Mouse (Mus musculus) Patski (cell line): ENCODE data around the gene Mypn. TPM values are rescaled to one million over a fixed set of nuclear protein-coding genes. Genes with fewer than 3 reads are reported as not detected.

Experiments used
- ATAC-seq: fragments of 100-300 bp; one replicate; pipeline ENCODE4 v1.8.0; 2021
- CTCF ChIA-PET: fragments of 350-600 bp; sonication (Branson Sonifier 250); formaldehyde crosslinking; loops from one replicate; lab custom pipeline; 2022; ENCODE audit warnings: inconsistent platforms; lab: Charles Lee
- POLR2A ChIA-PET: fragments of 350-600 bp; sonication (Branson Sonifier 250); formaldehyde crosslinking; loops from one replicate; lab custom pipeline; 2022; ENCODE audit warnings: antibody characterized with exemption, inconsistent platforms; lab: Charles Lee
- DNase-seq: peaks from one replicate; pipeline ENCODE4 v3.0.0-alpha.2; 2011; ENCODE audit warnings: low read depth, low spot score
- H3K27me3 ChIP-seq: fragments of 371-371 bp; one replicate; pipeline ENCODE4 v1.5.1; 2021
- CTCF ChIP-seq: fragments of 100-300 bp; IDR thresholded peaks from one replicate; pipeline ENCODE4 v1.5.1; 2021
- in situ Hi-C: fragments of 300-500 bp; cut with MboI; formaldehyde crosslinking; loops from 3 replicates; pipeline ENCODE4 v1.11.1; 2018; ENCODE audit warnings: low pct_unique_long_range_greater_than_20kb, mixed read lengths
- polyA plus RNA-seq: library from polyadenylated mRNA; unstranded; gene quantifications from one replicate; pipeline ENCODE4 v1.2.3, GENCODE M21; 2021

Gene Mypn
- polyA plus RNA-seq, 1 experiment from 2014 or later, result not detected

DNA sequence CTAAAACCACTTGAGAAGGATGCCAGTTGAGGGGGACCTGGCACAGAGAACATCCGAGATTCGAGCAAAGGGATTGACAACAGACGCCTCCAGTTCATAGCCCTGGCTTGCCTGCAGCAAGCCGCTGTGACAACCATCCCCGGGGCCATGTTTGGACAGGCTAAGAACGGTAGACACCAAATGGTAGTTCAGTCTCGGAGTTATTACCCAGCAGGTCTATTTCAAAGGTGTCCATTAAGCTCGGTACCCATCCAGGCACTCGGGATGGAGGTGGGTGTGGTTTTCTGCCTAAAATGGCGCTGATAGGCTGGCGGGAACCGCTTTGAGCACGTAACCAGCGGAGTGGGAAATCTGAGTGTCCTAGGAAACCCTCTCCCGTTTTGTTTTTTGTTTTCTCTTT lies 87.9 kb downstream of the Mypn start:
- no peak for ATAC-seq
- POLR2A ChIA-PET, result no interaction called here

DNA sequence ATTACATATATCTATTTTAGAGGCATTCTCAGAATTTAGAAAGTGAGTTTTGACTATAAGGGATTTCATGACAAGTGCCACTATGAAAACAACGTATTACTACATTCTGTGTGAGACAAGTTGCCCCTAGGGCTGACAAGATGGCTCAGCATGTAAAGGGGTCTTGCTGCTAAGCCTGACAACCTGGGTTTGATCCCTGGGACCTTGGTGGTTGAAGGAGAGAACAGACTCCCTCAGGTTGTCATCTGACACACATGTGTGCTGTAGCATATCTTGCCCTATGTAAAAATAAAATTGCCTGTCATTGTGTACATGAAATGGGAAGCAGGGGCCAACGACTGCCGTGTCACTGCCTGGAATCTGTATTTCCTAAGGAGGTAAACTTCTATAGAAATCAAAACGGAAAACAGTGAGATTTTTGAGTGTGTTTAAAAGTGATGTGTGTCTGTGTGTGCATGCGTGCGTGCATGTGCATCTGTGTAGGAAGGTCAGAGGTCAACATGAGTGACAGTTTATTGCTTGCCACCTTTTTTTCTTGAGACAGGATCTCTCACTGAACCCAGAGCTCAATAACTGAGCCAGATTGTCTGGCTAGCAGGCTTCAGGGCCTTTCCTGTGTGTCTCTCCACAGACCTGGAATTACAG lies 89.9 kb downstream of the Mypn start:
- no peaks in the 10 kb centered on the region for H3K27me3 ChIP-seq
- CTCF ChIA-PET, result interaction anchor here (1.2 kb wide), 2 partner anchors 13 to 18 kb away, joined by 3 read pairs; no protein-coding TSS in a partner anchor
- ATAC-seq (no peak), DNase-seq (no peak)
- in situ Hi-C loops, result no loop called here
- no peak for TF ChIP-seq CTCF
- POLR2A ChIA-PET, result no interaction called here

More for the DNA sequence above, 87.9 kb downstream of the Mypn start:
- CTCF ChIA-PET, result no interaction called here
- in situ Hi-C loops, result no loop called here
- no peak for DNase-seq
- H3K27me3 ChIP-seq, result no peaks in the 10 kb centered on the region
- no peak for TF ChIP-seq CTCF

DNA sequence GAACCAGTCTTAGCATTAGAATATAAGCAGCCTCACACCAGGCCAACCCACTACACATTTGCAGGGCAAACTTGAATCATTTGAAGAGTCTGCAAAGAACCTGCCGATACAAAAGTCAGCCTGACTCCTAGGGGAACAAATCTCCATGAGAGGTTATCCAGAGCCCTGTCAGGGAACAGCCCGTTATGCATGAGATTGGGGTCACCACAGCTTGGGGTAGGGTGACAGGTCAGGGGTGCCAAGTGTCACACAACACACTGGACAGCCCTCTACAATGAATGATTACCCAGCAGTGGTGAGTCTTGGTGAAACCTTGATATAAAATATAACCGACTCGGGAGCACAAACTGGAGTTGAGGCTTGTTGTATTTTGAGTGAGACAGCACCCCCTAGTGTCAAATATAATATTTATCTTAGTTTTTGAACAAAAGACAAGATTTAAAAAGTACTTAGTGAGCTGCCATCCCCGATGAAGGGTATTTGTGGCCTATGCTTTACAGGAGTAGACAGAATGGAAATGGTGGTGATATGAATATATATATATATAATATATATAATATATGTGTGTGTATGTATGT lies 90.6 kb downstream of the Mypn start:
- POLR2A ChIA-PET, result no interaction called here
- DNase-seq, result no peak
- H3K27me3 ChIP-seq, result no peaks in the 10 kb centered on the region
- TF ChIP-seq CTCF, result peak; percentile 43
- in situ Hi-C loops, result no loop called here
- ATAC-seq, result no peak
- CTCF ChIA-PET, result interaction anchor here (1.2 kb wide), 1 partner anchor 17 kb away, joined by 3 read pairs; no protein-coding TSS in a partner anchor

- H3K27me3 ChIP-seq, result peaks cover 22% of the 10 kb centered on the region
- no peak for ATAC-seq
- DNase-seq, result no peak
- CTCF ChIA-PET, result interaction anchor here (0.8 to 1.2 kb wide), 2 partner anchors 8 to 14 kb away, joined by 3 read pairs; no protein-coding TSS in a partner anchor
- TF ChIP-seq CTCF, result no peak
- POLR2A ChIA-PET, result interaction anchor here (0.7 kb wide), 1 partner anchor 198 kb away, joined by 4 read pairs; no protein-coding TSS in a partner anchor
- in situ Hi-C loops, result no loop called here
Measured at GRCm38 (mm10) chr10:63100657-63101056, 103.1 kb downstream of the Mypn start.

DNA sequence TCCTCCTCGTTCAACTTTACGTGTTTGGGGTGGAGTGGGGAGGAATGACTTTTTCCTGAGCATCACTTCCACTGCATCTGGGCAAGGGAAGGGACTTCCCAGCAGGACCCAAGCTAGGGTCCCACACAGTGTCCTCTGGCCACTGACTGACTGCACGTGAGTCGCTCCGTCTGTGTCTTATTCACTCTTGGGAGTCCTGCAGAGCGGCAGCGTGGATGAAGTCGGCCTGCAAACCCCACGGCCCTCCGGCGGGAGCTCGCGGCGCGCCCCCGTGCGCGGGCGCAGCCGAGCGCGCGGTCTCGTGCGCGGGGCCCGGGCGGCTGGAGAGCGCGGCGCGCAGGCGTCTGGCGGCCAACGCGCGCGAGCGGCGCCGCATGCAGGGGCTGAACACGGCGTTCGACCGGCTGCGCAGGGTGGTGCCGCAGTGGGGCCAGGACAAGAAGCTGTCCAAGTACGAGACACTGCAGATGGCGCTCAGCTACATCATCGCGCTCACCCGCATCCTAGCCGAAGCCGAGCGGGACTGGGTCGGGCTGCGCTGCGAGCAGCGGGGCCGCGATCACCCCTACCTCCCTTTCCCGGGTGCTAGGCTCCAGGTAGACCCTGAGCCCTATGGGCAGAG lies 103.7 kb downstream of the Mypn start:
- ChIA-PET POLR2A (no interaction called here), CTCF (no interaction called here)
- DNase-seq, result no peak
- in situ Hi-C loops, result no loop called here
- peaks cover 22% of the 10 kb centered on the region for H3K27me3 ChIP-seq
- no peak for TF ChIP-seq CTCF
- ATAC-seq, result no peak

DNA sequence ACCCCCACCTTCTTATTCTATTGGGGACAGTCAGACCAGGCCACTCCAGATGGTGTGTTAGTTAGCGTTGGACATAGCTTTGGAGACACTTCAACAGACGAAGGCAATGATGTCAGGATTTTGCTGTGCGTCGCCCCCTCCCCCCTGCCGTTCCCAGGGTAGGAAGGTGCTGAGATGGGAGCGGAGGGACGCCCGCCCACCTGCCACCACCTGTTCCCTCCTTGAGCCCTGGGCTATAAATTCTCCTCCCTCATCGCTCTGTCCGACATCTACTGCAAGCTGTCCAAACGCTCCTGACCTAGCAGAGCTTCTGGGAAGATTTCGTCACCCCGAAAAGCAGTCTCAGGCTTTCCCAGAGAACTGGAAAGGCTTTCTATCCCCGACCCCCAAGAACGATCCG lies 104.2 kb downstream of the Mypn start, which contains the start of gene Atoh7:
Atoh7 (plus strand) TSS at position 131 of the 400 bp plus-strand sequence.
- no peak for DNase-seq
- TF ChIP-seq CTCF, result no peak
- in situ Hi-C loops, result no loop called here
- ChIA-PET POLR2A (no interaction called here), CTCF (no interaction called here)
- peaks cover 22% of the 10 kb centered on the region for H3K27me3 ChIP-seq
- no peak for ATAC-seq

DNA sequence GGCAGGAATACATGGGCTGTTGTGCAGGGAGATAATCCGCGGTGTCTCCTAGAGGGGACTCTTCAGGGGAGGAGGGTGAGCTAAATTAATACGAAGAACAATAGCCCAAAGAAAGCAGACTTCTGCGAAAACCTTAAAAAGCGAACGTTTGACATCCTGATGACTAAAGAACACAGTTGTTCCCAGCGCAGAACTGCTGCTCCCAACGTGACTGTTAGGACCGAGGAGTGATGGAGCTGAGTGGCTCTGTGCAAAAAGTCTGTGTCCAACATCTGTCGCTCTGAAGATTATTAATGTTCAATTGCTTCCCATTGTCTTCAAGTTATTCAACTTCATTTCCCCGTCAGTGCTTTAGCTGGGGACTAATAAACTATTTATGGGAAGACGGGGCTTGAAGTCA lies 105.6 kb downstream of the Mypn start:
- H3K27me3 ChIP-seq, result peaks cover 22% of the 10 kb centered on the region
- ATAC-seq (no peak), DNase-seq (no peak)
- ChIA-PET CTCF (no interaction called here), POLR2A (interaction anchor here (0.6 kb wide), 1 partner anchor 315 kb away, joined by 3 read pairs; no protein-coding TSS in a partner anchor)
- in situ Hi-C loops, result no loop called here
- no peak for TF ChIP-seq CTCF

- ChIA-PET POLR2A (interaction anchor here (0.6 kb wide), 1 partner anchor 9 kb away, joined by 3 read pairs; no protein-coding TSS in a partner anchor), CTCF (interaction anchor here (1.0 kb wide), 1 partner anchor 17 kb away, joined by 3 read pairs; no protein-coding TSS in a partner anchor)
- peaks cover 22% of the 10 kb centered on the region for H3K27me3 ChIP-seq
- TF ChIP-seq CTCF, result no peak
- ATAC-seq, result no peak
- no peak for DNase-seq
- in situ Hi-C loops, result no loop called here
Measured at GRCm38 (mm10) chr10:63096757-63097156, 107.0 kb downstream of the Mypn start.

- in situ Hi-C loops, result no loop called here
- POLR2A ChIA-PET, result no interaction called here
- TF ChIP-seq CTCF, result no peak
- no peaks in the 10 kb centered on the region for H3K27me3 ChIP-seq
- CTCF ChIA-PET, result interaction anchor here (0.7 kb wide), 1 partner anchor 8 kb away, joined by 3 read pairs; no protein-coding TSS in a partner anchor
- no peak for ATAC-seq
- no peak for DNase-seq
Measured at GRCm38 (mm10) chr10:63092616-63093550, 110.9 kb downstream of the Mypn start.

GRCm38 (mm10) chr10:63091915-63092314 lies 111.8 kb downstream of the Mypn start:
- in situ Hi-C loops, result no loop called here
- POLR2A ChIA-PET, result no interaction called here

More at GRCm38 (mm10) chr10:63091915-63092314, 111.8 kb downstream of the Mypn start:
- no peak for TF ChIP-seq CTCF
- no peak for ATAC-seq
- H3K27me3 ChIP-seq, result no peaks in the 10 kb centered on the region
- no peak for DNase-seq
- CTCF ChIA-PET, result no interaction called here
